Mouse (Mus musculus): ENCODE data around the gene Cdk6.

DNA sequence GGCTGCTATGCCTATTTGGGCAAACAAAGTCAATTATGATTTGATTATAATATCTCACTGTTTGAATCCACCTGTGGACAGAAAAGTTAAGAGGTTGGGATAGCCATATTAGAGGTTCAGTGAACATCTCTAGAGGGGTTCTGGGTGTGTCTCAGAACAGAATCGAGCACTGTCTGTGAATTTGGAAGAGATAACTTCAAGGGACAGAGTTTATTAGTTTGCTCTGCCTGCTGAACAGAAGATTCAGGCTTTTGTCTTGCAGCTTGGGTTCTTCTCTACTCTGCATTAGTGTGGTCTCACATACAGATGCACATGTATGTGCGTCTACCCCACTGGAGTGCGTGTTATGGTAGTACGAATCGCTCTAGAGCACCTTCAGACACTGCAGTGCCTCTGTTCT lies 20.0 kb downstream of the Cdk6 start:
- TF ChIP-seq CTCF (IDR thresholded peaks at IDR 0.05; ENCODE audit: low read depth) (no peak), EP300 (optimal IDR thresholded peaks at IDR 0.05) (no peak)
